Mouse (Mus musculus) hindbrain, embryonic 14.5 days (tissue): ENCODE measurements at regions not wholly inside any gene's neighbourhood (a gene's known extent, or its start where the extent isn't known, plus 50 kb on each side); places are given as distances from the start of the nearest gene placed in this dataset.

Experiments
- ATAC-seq: fragments of 200-750 bp; cut with Nextera tagmentation; 2 replicates; pipeline ENCODE4 v1.8.0; 2017; ENCODE audit warnings: moderate number of reproducible peaks, mild to moderate bottlenecking, moderate TSS enrichment, moderate library complexity; ENCODE audit not compliant: low FRiP score
- DNase-seq: peaks from one replicate; pipeline ENCODE4 v3.0.0-alpha.2; 2015; ENCODE audit warnings: low spot score
- H3K27ac ChIP-seq: fragments of 300-500 bp; sonication (generic); 2 replicates; pipeline ENCODE4 v1.5.1; 2014; ENCODE audit warnings: mild to moderate bottlenecking, moderate library complexity
- H3K27me3 ChIP-seq: fragments of 300-500 bp; sonication (generic); 2 replicates; pipeline ENCODE4 v1.6.1; 2014; ENCODE audit warnings: mild to moderate bottlenecking, low read length, mixed read lengths; ENCODE audit not compliant: control insufficient read depth, insufficient read depth
- H3K36me3 ChIP-seq: fragments of 300-500 bp; sonication (generic); replicated peaks from 2 replicates; pipeline ENCODE4 v1.6.1; 2014; ENCODE audit not compliant: control insufficient read depth, insufficient read depth
- H3K4me1 ChIP-seq: fragments of 300-500 bp; sonication (generic); replicated peaks from 2 replicates; pipeline ENCODE4 v1.6.1; 2014; ENCODE audit warnings: antibody characterized with exemption, low read length, mixed read lengths; ENCODE audit not compliant: control insufficient read depth, insufficient read depth
- H3K4me2 ChIP-seq: fragments of 300-500 bp; sonication (generic); replicated peaks from 2 replicates; pipeline ENCODE4 v1.6.1; 2014; ENCODE audit warnings: mild to moderate bottlenecking, moderate library complexity
- H3K4me3 ChIP-seq: fragments of 300-500 bp; sonication (generic); replicated peaks from 2 replicates; pipeline ENCODE4 v1.5.1; 2014; ENCODE audit warnings: mild to moderate bottlenecking, low read length
- H3K9ac ChIP-seq: fragments of 300-500 bp; sonication (generic); 2 replicates; pipeline ENCODE4 v1.6.1; 2014
- H3K9me3 ChIP-seq: fragments of 300-500 bp; sonication (generic); 2 replicates; pipeline ENCODE4 v1.6.1; 2016; ENCODE audit warnings: low read length; ENCODE audit not compliant: control insufficient read depth
- WGBS: fragments of 180-500 bp; shearing (Covaris S2); extraction: QIAGEN DNeasy Blood & Tissue Kit; methylation state at CpG from one replicate; pipeline ENCODE4 v1.1.7; 2014; 5-methylcytosine and 5-hydroxymethylcytosine counted together

DNA sequence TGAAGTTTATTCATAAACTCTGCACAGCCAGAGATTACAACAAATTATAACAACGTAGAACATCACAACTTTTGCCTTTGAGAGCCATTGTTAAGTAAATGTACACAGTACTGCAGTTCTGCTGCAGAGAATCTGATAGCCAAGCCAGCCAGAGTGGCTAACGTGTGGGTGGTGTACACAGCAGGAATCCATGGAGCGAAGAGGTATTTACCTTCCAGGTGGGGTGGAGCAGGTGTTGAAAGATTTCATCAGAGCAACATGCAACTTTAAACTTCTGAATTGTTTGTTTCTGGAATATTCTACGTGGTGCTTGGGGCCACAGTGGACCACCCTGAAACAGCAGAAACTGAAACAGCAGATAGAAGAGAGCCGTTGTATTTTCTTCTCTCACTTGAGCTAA, 88.4 kb upstream of the Mgme1 start:
- no peak for DNase-seq

DNA sequence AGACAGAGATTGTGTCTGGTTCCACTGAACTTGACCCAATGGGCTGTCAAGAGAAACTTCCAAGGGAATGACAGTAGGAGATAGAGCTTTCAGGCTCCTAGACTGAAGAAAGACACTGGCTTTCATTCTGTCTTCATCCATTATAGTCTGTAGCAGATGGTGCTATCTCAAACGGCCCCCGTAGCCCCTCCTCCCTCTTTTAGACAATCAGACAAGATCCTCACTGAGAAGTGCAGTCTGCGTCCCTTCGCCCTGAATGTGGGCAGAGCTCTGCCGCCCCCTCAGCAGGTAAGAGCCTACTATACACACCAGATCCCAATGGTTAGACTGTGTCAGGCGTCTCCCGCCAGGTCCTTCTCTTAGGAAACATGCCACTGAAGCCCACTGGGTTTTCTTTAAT, 87.9 kb upstream of the Mgme1 start:
- H3K27ac ChIP-seq = no peak overlapping the region
- ATAC-seq = no peak
- no peak overlapping the region for H3K9ac ChIP-seq
- H3K4me1 ChIP-seq = no peaks in the 10 kb centered on the region
- DNase-seq = no peak
- no peaks in the 10 kb centered on the region for H3K27me3 ChIP-seq
- H3K4me3 ChIP-seq = no peak overlapping the region
- no peak overlapping the region for H3K4me2 ChIP-seq
- H3K9me3 ChIP-seq = no peaks in the 10 kb centered on the region
- WGBS = 65% methylated on average over 7 of the region's 7 CpGs
- H3K36me3 ChIP-seq = no peaks in the 10 kb centered on the region

More for the DNA sequence above, 88.4 kb upstream of the Mgme1 start:
- ATAC-seq = no peak
- Histone ChIP-seq H3K4me3 (no peak overlapping the region), H3K27ac (no peak overlapping the region), H3K4me1 (no peaks in the 10 kb centered on the region), H3K36me3 (no peaks in the 10 kb centered on the region), H3K27me3 (no peaks in the 10 kb centered on the region), H3K9me3 (no peaks in the 10 kb centered on the region), H3K4me2 (no peak overlapping the region), H3K9ac (no peak overlapping the region)
- WGBS = 86% methylated on average over 5 of the region's 5 CpGs

DNA sequence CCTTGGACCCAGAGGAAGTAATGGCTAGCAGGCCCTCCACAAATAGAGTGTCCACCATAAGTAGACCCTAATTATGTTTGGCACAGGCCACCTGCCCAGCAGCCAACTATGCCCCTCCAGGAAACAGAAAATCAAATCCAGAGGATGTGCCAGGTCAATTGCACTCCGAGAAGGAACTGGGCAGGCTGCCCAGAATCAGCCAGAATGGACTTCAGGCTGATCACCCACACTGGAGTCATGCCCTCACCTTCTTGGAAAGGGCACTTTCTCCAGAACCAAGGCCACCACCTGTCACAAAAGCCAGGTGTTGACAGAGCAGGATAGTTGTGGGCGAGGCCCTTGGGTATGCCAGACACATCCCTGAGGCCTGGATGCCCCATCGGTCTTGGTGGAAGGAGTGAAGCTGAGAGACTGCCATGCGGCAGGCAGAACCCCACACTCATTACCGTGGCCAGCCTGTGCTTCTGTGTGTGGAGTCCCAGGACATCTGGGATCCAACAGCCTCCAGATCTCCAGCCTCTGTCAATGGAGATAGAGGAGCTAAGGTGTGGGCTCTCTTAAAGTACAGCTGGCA, 87.0 kb upstream of the Mgme1 start:
- no peak; the same call in 1 of the 2 replicates for ATAC-seq

DNA sequence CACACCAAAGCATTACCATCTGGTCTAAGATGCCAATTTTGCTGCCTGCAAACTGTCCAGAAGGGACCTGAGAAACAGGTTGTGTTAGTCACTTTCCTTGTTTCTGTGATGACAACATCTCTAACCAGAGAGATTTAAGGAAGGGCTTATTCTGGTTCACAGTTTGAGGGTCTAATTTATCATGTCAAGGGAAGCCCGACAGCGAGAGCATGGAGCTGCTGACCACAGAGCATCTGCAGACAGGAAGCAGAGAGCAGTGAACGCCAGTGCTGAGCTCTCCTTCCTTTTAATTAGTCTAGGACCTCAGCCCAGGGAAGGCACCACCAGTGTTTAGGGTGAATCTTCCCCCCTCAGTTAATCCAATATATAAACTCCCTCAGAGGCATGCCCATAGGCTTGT, 85.3 kb upstream of the Mgme1 start:
- 88% methylated on average over 3 of the region's 3 CpGs for WGBS
- Histone ChIP-seq H3K36me3 (no peaks in the 10 kb centered on the region), H3K9ac (no peak overlapping the region), H3K4me2 (no peak overlapping the region), H3K9me3 (no peaks in the 10 kb centered on the region), H3K27ac (no peak overlapping the region), H3K4me3 (no peak overlapping the region), H3K27me3 (no peaks in the 10 kb centered on the region), H3K4me1 (no peaks in the 10 kb centered on the region)
- DNase-seq (no peak), ATAC-seq (no peak)

More for the DNA sequence above, 87.0 kb upstream of the Mgme1 start:
- DNase-seq = no peak
- no peak overlapping the region for H3K9ac ChIP-seq
- H3K4me2 ChIP-seq = no peak overlapping the region
- 82% methylated on average over 5 of the region's 5 CpGs for WGBS
- no peaks in the 10 kb centered on the region for H3K9me3 ChIP-seq
- H3K36me3 ChIP-seq = no peaks in the 10 kb centered on the region
- no peak overlapping the region for H3K4me3 ChIP-seq
- H3K27me3 ChIP-seq = no peaks in the 10 kb centered on the region
- H3K4me1 ChIP-seq = no peaks in the 10 kb centered on the region
- no peak overlapping the region for H3K27ac ChIP-seq

DNA sequence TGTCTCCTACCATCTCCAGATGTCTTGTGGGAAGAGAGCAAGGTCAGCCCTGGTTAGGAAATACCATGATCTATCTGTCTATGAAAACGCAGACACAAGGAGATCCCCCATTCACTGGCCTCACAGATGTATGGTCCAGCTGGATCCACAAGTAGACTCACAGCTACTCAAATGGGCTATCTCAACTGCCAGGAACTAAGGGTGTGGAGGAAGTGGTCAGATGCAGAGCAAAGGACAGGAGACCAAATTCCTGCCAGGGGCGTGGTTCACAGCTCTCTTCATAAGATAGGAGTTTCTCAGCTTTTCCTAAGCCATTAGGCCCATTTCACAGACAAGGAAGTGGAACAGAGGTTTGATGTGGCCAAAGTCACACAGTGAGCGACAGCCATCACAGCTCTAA, 84.0 kb upstream of the Mgme1 start:
- no peak overlapping the region for H3K4me3 ChIP-seq
- no peak overlapping the region for H3K27ac ChIP-seq
- no peaks in the 10 kb centered on the region for H3K9me3 ChIP-seq
- H3K4me1 ChIP-seq = no peaks in the 10 kb centered on the region
- DNase-seq = no peak
- H3K27me3 ChIP-seq = no peaks in the 10 kb centered on the region
- 98% methylated on average over 3 of the region's 3 CpGs for WGBS
- H3K4me2 ChIP-seq = no peak overlapping the region
- no peak overlapping the region for H3K9ac ChIP-seq
- H3K36me3 ChIP-seq = no peaks in the 10 kb centered on the region
- no peak for ATAC-seq

DNA sequence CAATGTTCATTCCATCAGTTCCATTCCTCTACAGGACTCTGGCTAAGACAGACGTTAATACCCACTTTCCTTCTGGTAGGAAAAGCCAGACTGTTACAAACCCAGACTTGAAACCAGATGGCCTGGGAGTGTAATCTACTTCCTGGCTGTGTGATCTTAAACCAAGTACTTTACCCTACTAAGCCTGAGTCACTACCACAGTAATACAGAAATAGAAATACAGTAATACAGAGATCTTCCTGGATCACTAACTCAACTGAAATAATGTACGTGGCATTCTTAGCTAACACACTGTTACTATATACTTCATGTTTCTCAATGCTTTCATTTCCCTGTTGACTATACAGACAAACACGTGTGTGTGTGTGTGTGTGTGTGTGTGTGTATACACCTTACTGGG, 82.4 kb upstream of the Mgme1 start:
- Histone ChIP-seq H3K27ac (no peak overlapping the region), H3K4me3 (no peak overlapping the region), H3K4me2 (no peak overlapping the region), H3K4me1 (no peaks in the 10 kb centered on the region), H3K36me3 (no peaks in the 10 kb centered on the region), H3K9ac (no peak overlapping the region), H3K27me3 (no peaks in the 10 kb centered on the region), H3K9me3 (no peaks in the 10 kb centered on the region)
- ATAC-seq (no peak), DNase-seq (no peak)
- WGBS = 69% methylated on average over 3 of the region's 3 CpGs

DNA sequence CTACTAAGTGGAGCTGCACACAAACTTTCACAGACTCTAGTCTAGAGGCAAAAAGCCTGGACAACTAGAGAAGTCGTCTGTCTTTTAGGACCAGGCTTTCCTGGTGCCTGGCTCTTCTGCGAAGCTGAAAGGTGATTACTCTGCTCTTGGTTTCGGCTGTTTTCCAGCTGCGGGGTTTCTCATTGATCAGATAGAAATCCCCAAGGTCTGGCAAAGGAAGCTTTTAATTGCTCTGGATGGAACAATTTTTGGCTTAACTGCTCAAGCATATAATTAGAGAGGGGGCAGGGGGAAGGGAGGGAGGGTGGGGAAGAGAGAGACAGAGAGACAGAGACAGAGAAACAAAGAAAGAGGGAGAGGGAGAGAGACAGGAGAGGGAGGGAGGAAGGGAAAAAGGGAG, 82.0 kb upstream of the Mgme1 start:
- H3K4me1 ChIP-seq = no peaks in the 10 kb centered on the region
- ATAC-seq (peak; percentile 55; the same call in 1 of the 2 replicates), DNase-seq (no peak)
- H3K27ac ChIP-seq = no peak overlapping the region
- H3K4me3 ChIP-seq = no peak overlapping the region
- H3K9ac ChIP-seq = no peak overlapping the region
- H3K4me2 ChIP-seq = no peak overlapping the region
- 21% methylated on average over 4 of the region's 4 CpGs for WGBS
- H3K27me3 ChIP-seq = no peaks in the 10 kb centered on the region
- H3K36me3 ChIP-seq = no peaks in the 10 kb centered on the region
- H3K9me3 ChIP-seq = no peaks in the 10 kb centered on the region

DNA sequence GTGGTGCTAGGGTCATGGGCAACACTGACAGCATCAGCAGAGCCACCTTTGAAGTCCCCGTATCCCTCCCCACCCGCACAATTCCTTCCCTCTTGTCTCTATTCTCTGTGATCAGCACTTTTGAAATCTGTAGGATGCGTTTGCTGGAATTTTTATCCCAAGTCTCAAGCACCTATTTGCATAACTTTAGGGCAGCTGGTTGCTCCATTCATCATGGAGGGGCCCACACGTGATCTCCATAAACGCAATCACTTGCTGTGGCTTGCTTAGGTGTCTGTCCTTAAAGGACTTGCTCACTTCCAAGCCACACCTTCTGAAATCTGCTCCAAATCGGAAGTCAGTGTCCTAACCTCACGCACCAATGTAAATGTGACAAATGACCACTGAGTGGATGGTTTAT, 80.7 kb upstream of the Mgme1 start:
- ATAC-seq (no peak), DNase-seq (no peak)
- Histone ChIP-seq H3K36me3 (no peaks in the 10 kb centered on the region), H3K4me3 (no peak overlapping the region), H3K4me2 (no peak overlapping the region), H3K9me3 (no peaks in the 10 kb centered on the region), H3K27me3 (no peaks in the 10 kb centered on the region), H3K4me1 (no peaks in the 10 kb centered on the region), H3K27ac (no peak overlapping the region), H3K9ac (no peak overlapping the region)
- WGBS = 70% methylated on average over 7 of the region's 7 CpGs

DNA sequence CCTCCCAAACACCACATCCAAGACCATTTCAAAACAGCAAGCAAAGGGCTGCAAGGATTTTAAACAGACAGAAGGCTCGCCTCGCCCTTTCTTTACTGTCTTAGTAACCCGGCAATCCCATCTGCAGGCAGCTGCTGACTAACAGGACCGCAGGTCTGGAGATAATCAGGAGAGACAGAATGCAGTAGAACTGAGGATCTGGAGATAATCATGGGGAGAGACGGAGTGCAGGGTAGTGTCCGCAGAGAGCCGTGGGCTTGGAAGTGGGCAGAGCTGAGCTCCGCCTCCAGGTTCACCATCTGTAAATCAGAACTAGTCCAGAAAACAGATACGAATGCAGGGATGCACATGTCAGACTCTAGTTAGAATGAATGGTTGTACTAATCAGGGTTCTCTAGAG, 79.4 kb upstream of the Mgme1 start:
- H3K9ac ChIP-seq = no peak overlapping the region
- H3K4me1 ChIP-seq = no peaks in the 10 kb centered on the region
- no peak overlapping the region for H3K27ac ChIP-seq
- no peak for DNase-seq
- H3K36me3 ChIP-seq = no peaks in the 10 kb centered on the region
- WGBS = 85% methylated on average over 9 of the region's 9 CpGs
- no peak overlapping the region for H3K4me3 ChIP-seq
- no peaks in the 10 kb centered on the region for H3K27me3 ChIP-seq
- ATAC-seq = no peak
- no peak overlapping the region for H3K4me2 ChIP-seq
- H3K9me3 ChIP-seq = no peaks in the 10 kb centered on the region

DNA sequence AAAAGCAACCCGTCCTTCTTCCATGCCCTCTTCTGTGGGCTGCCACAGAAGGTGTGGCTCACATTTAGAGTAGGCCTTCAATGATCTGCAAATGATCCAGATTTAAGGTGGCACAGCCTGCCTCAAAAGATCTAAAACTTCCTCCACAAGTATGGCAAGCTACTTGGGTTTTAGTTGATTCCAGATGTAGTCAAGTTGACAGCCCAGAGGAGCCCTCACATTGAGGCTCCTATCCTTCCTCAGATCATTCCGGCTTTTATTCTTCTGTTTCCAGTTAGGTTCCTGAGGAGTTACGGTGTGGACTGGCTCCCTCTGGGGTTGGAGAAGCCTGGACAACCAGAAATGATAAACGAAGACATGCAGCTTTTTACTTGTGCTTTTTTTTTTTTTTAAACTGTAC, 78.8 kb upstream of the Mgme1 start:
- ATAC-seq (no peak), DNase-seq (no peak)
- Histone ChIP-seq H3K4me3 (no peak overlapping the region), H3K9ac (no peak overlapping the region), H3K27ac (no peak overlapping the region), H3K36me3 (no peaks in the 10 kb centered on the region), H3K27me3 (no peaks in the 10 kb centered on the region), H3K4me2 (no peak overlapping the region), H3K9me3 (no peaks in the 10 kb centered on the region), H3K4me1 (no peaks in the 10 kb centered on the region)
- WGBS = 87% methylated on average over 4 of the region's 4 CpGs
